Mouse (Mus musculus): ENCODE measurements at regions not wholly inside any gene's neighbourhood (a gene's known extent, or its start where the extent isn't known, plus 50 kb on each side); places are given as distances from the start of the nearest gene placed in this dataset.

DNA sequence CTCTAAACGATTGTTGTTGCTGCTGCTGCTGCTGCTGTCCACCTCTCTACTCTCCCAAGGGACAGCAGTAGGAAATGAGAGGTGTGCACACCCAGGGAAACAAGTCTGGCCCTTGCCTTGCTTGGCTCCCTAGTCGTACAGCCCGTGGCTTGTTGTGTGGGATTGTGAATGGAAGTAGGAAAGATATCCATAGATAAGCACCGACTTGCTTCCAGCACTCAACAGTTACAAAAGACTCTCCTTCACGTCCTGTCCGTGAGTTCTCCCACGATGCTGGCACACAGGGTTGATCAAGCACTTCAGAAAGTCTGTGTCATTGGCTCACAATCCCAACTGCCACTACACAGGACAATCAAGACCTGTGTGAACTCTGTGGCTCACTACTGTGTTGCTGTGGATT is 276.7 kb upstream of the Prox1 start:
- H3K9ac ChIP-seq = no peak overlapping the region
- H3K4me2 ChIP-seq (replicated peaks) = no peak overlapping the region
- no peak overlapping the region for H3K4me3 ChIP-seq
- no peaks in the 10 kb centered on the region for H3K36me3 ChIP-seq
- no peak overlapping the region for H3K27ac ChIP-seq
- no peaks in the 10 kb centered on the region for H3K4me1 ChIP-seq
- no peak for ATAC-seq (ENCODE audit: low FRiP score)
- 83% methylated on average over 7 of the region's 7 CpGs for WGBS
- H3K9me3 ChIP-seq (replicated peaks) = no peaks in the 10 kb centered on the region
- H3K27me3 ChIP-seq = peaks cover 17% of the 10 kb centered on the region

DNA sequence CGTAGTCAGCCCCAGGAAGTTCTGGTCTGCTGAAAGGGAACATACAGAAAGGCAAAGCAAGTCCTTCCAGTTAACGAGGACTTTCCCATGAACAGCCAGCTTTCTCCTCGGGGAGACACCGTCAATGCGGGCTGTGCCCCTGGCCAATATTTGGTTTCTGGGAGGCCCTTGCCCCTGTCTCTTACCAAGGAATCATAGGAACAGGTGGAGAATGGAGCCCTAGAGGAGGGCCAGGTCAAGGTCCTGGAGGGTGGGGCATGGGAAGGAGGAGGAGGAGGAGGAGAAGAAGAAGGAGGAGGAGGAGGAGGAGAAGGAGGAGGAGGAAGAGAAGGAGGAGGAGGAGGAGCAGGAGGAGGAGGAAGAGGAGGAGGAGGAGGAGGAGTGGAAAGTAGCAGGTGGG is 276.2 kb upstream of the Prox1 start:
- Histone ChIP-seq H3K36me3 (no peaks in the 10 kb centered on the region), H3K4me3 (no peak overlapping the region), H3K27ac (no peak overlapping the region), H3K9me3 (replicated peaks) (no peaks in the 10 kb centered on the region), H3K9ac (no peak overlapping the region), H3K27me3 (peaks cover 21% of the 10 kb centered on the region), H3K4me1 (no peaks in the 10 kb centered on the region), H3K4me2 (replicated peaks) (no peak overlapping the region)
- WGBS = 83% methylated on average over 5 of the region's 5 CpGs
- ATAC-seq (ENCODE audit: low FRiP score) = no peak

DNA sequence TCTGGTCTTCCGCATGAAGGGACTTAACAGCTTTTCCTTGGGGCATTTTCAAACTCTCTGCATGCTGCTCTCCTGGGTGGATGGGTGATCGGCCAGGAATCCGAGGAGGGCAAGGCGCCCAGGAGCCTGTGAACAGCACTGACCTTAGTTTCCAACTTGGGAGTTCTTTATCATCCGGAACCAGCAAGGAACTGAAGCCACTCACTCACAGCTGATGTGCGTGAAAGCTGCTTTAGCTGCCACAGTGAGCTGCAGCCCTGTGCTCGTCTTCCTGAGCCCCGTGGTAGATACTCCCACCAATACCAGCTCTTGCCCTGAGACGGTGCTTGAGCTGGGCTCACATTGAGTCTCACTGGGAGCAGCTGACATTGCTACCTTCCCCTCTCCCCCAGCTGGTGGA is 273.9 kb upstream of the Prox1 start:
- Histone ChIP-seq H3K27me3 (peaks cover 21% of the 10 kb centered on the region), H3K27ac (no peak overlapping the region), H3K36me3 (no peaks in the 10 kb centered on the region), H3K4me1 (no peaks in the 10 kb centered on the region), H3K4me3 (no peak overlapping the region), H3K9ac (no peak overlapping the region), H3K9me3 (replicated peaks) (no peaks in the 10 kb centered on the region), H3K4me2 (replicated peaks) (no peak overlapping the region)
- ATAC-seq (ENCODE audit: low FRiP score) = no peak
- WGBS = 67% methylated on average over 9 of the region's 9 CpGs

DNA sequence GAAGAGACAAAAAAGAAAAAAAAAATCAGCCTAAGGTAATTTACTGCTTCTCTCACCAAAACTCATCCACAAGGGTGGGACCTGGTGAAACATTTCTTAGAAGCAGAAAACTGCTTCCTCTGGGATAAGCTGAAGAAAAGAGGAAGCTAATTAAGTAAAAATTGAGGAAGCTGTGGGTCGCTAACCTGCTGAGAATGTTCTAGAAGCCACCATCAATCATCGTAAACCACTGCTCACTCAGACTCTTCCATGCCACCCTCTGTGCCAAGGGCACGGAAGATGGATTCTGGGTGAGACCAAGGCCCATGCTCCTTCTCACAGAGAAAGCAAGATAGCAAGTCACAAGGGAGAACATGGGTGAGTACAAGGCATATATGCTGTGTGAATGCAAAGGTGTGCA is 272.7 kb upstream of the Prox1 start:
- Histone ChIP-seq H3K27me3 (0 out of 2 replicates have a peak, but pooled peaks cover 11% of the 10 kb centered on the region), H3K4me1 (no peaks in the 10 kb centered on the region), H3K36me3 (no peaks in the 10 kb centered on the region), H3K27ac (no peak overlapping the region), H3K9ac (no peak overlapping the region), H3K4me3 (no peak overlapping the region), H3K9me3 (replicated peaks) (no peaks in the 10 kb centered on the region), H3K4me2 (replicated peaks) (no peak overlapping the region)
- 89% methylated on average over 3 of the region's 3 CpGs for WGBS
- ATAC-seq (ENCODE audit: low FRiP score) = no peak

DNA sequence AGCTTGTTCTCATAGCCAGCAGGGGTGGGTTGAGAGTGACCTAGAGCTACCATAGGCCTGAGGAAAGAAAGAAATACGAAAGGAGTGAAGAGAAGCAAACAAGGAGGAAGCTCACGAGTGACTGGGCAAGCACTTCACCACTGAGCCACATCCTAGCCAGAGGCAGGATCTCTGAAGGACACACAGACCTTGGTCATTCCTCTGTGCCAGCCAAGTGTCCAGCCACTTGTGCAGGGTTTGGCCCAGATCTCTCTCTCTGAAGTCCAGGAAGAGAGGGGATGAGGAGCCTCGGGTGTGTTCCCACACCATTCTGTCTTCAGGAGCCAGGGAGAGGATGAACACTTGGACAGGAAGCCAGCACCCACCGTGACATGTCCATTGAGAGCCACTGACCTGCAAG is 271.7 kb upstream of the Prox1 start:
- Histone ChIP-seq H3K4me3 (no peak overlapping the region), H3K9ac (no peak overlapping the region), H3K27me3 (0 out of 2 replicates have a peak, but pooled peaks cover 4% of the 10 kb centered on the region), H3K36me3 (no peaks in the 10 kb centered on the region), H3K4me1 (no peaks in the 10 kb centered on the region), H3K9me3 (replicated peaks) (no peaks in the 10 kb centered on the region), H3K4me2 (replicated peaks) (no peak overlapping the region), H3K27ac (no peak overlapping the region)
- ATAC-seq (ENCODE audit: low FRiP score) = no peak
- 79% methylated on average over 4 of the region's 4 CpGs for WGBS

DNA sequence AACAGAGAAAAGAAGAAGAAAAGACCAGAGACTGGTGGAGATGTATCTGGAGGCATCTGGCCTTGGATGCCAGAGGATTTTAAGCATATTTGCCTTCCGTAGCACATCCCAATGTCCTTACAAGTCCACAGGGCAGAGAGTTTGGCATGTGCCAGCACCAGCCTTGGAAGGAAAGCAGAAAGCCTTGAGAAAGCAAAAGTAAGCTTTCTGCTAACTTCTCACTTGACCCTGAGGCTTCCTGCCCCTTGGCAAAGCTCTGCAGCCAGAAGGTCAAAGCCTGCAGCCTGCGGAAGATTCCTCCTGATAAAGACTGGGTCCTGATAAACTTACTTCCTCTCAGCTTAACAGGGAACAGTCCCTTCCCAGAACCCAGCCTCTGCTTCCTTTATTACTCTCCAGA is 268.3 kb upstream of the Prox1 start:
- H3K36me3 ChIP-seq = no peaks in the 10 kb centered on the region
- H3K4me3 ChIP-seq = no peak overlapping the region
- 97% methylated on average over 2 of the region's 2 CpGs for WGBS
- 0 out of 2 replicates have a peak, but pooled peaks cover 4% of the 10 kb centered on the region for H3K27me3 ChIP-seq
- H3K4me2 ChIP-seq (replicated peaks) = no peak overlapping the region
- H3K27ac ChIP-seq = no peak overlapping the region
- no peaks in the 10 kb centered on the region for H3K9me3 ChIP-seq (replicated peaks)
- ATAC-seq (ENCODE audit: low FRiP score) = no peak
- no peaks in the 10 kb centered on the region for H3K4me1 ChIP-seq
- no peak overlapping the region for H3K9ac ChIP-seq

DNA sequence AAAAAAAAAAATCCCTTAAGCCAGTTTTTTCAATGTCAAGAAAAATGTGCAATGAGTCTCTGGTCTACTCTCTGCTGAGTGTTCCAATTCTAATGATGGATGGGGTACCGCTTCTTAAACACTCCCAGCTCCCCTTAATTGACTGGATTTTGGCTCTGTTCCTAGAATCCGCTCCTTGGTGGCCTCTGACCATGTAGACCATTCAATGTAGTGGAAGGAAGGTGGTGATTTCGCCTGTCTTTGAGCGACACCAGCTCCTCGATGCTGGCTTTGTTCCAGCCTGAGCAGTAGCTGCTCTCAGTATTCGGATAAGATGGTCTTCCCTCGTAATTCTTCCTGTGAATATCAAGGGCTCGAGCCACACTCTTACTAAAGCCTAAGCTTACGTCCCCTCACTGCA is 252.4 kb upstream of the Prox1 start:
- no peak for ATAC-seq (ENCODE audit: low FRiP score)
- WGBS = 68% methylated on average over 9 of the region's 9 CpGs
- Histone ChIP-seq H3K4me3 (no peak overlapping the region), H3K27ac (no peak overlapping the region), H3K4me1 (peaks cover 3% of the 10 kb centered on the region; the same call in 1 of the 2 replicates), H3K9me3 (replicated peaks) (no peaks in the 10 kb centered on the region), H3K36me3 (no peaks in the 10 kb centered on the region), H3K9ac (no peak overlapping the region), H3K4me2 (replicated peaks) (no peak overlapping the region), H3K27me3 (peaks cover 5% of the 10 kb centered on the region; the same call in 1 of the 2 replicates)

DNA sequence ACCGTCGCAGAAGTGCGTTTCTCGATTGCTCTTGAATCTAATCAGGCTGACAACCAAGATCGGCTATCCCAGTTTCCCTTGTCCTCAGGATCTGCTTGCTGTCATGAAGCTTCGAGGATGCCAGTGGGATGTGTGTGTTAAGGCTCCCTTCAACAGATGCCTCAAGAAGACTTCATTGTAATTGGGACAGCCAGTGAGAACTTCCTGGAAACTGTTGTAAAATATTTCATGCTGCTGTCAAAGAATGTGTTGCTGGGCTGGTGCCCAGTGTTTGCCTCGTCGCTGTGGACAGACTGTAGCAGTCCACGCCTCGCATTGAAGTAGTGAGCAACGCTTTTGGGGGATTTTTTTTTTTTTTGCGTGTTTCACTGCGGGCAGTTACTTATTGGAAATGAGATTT is 249.2 kb upstream of the Prox1 start:
- no peak for ATAC-seq (ENCODE audit: low FRiP score)
- Histone ChIP-seq H3K27me3 (peaks cover 5% of the 10 kb centered on the region; the same call in 1 of the 2 replicates), H3K9me3 (replicated peaks) (no peaks in the 10 kb centered on the region), H3K27ac (no peak overlapping the region), H3K4me1 (peaks cover 7% of the 10 kb centered on the region; the same call in 1 of the 2 replicates), H3K4me2 (replicated peaks) (no peak overlapping the region), H3K9ac (no peak overlapping the region), H3K4me3 (no peak overlapping the region), H3K36me3 (no peaks in the 10 kb centered on the region)
- WGBS = 85% methylated on average over 13 of the region's 13 CpGs

DNA sequence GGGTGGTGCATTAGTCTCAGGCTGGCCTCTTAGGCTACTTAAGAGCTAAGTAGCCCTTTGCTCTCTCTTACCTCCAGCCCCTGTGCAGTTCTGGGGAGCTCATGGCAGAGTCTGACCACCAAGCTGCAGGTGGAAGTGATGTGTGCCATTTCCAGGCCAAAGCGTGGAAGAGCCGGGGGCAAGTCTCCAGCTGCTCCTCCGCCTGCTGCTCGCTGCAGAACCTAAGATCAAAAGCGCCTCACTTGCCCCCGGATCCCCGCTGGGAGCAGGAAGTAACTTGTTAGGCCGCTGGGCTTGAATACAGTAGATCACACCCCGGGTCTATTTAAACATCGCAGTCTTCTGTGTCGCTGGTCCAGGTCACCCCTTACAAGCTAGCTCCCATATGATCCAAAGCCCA is 246.8 kb upstream of the Prox1 start:
- Histone ChIP-seq H3K27ac (no peak overlapping the region), H3K9ac (no peak overlapping the region), H3K4me3 (no peak overlapping the region), H3K27me3 (peaks cover 5% of the 10 kb centered on the region; the same call in 1 of the 2 replicates), H3K4me1 (peaks cover 4% of the 10 kb centered on the region; the same call in 1 of the 2 replicates), H3K9me3 (replicated peaks) (no peaks in the 10 kb centered on the region), H3K4me2 (replicated peaks) (no peak overlapping the region), H3K36me3 (no peaks in the 10 kb centered on the region)
- 25% methylated on average over 11 of the region's 11 CpGs for WGBS
- no peak for ATAC-seq (ENCODE audit: low FRiP score)

DNA sequence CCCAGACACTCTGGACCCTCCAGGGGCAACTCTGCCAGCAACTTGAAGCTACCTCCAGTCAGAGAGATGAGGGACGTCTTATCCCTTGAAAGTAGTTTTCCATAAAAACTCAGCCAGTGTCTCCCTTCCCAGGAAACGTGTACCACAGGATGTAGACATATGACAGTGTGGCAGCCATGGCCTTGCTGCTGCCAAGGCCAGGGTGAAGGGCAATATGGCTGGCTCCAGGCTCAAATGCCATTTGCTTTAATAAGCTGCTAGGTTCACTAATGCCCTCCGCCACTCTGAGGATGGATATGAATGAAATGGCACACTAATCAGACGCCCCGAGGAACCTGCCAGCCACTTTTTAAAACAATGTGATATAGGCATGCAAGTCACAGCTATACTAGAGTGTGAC is 241.2 kb upstream of the Prox1 start:
- Histone ChIP-seq H3K27ac (no peak overlapping the region), H3K27me3 (no peaks in the 10 kb centered on the region), H3K4me2 (replicated peaks) (no peak overlapping the region), H3K4me1 (no peaks in the 10 kb centered on the region), H3K4me3 (no peak overlapping the region), H3K9ac (no peak overlapping the region), H3K9me3 (replicated peaks) (no peaks in the 10 kb centered on the region), H3K36me3 (no peaks in the 10 kb centered on the region)
- WGBS = 92% methylated on average over 5 of the region's 5 CpGs
- no peak for ATAC-seq (ENCODE audit: low FRiP score)

DNA sequence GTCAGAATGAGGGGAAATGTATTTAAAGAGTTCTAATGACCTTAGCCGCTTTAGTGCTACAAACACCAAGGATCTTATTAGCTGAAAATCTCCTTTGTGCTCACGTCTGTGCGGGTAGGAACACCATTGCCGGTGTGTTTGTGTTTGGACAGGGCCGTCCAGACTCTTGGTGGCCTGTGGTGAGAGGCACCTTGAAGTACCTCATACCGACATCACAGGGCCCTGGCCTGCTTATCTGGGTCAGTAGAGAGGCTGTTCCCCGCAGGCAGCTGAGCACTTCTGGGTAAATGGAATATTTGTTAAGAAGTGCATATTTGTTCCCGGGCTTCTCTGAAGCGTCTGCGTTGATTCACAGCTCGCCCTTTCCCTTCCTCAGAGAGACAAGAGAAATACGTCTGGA is 232.8 kb upstream of the Prox1 start:
- Histone ChIP-seq H3K4me1 (no peaks in the 10 kb centered on the region), H3K9me3 (replicated peaks) (no peaks in the 10 kb centered on the region), H3K4me3 (no peak overlapping the region), H3K9ac (no peak overlapping the region), H3K27me3 (no peaks in the 10 kb centered on the region; the same call in 1 of the 2 replicates), H3K27ac (no peak overlapping the region), H3K4me2 (replicated peaks) (no peak overlapping the region), H3K36me3 (no peaks in the 10 kb centered on the region)
- no peak for ATAC-seq (ENCODE audit: low FRiP score)
- 68% methylated on average over 12 of the region's 12 CpGs for WGBS

DNA sequence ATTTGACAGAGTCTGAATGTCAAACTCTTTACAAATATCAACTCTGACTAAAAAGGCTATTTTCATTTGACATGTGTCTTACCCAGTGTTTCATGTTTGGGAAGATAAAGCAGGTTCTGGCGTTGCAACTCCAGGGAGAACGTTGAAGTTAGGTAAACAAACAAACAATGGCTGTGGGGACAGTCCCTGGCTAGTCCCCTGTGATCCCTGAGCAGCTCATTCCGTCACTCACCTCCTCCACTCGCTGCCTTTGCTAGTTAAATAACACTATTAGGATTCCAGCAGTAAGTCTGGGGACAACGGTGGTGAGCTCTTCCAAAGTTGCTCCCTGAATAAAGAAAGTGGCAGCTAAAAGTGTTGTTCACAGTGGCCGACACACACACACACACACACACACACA is 227.8 kb upstream of the Prox1 start:
- no peak overlapping the region for H3K9ac ChIP-seq

DNA sequence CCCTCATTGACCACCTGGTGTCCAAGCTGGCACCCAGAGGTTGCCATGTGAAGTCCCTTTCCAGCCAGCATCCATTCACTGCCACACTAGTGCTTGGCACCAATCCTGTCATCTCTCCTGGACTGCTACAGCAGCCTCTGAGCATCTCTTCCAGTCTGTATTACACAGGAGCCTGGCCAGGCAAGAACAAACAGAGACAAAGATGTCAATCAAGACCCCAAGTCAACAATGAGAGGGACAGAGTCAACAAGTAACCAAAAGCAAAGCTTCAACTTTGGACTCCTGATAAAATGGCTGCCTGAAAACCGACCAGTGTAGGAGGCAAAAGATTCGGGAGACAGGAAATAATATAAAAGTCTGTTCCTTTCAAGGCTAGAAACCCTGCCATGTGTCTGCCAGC is 227.3 kb upstream of the Prox1 start:
- no peaks in the 10 kb centered on the region for H3K4me1 ChIP-seq
- no peak for ATAC-seq (ENCODE audit: low FRiP score)
- H3K36me3 ChIP-seq = no peaks in the 10 kb centered on the region
- no peak overlapping the region for H3K27ac ChIP-seq
- no peak overlapping the region for H3K9ac ChIP-seq
- 57% methylated on average over 2 of the region's 2 CpGs for WGBS
- H3K27me3 ChIP-seq = no peaks in the 10 kb centered on the region; the same call in 1 of the 2 replicates
- H3K9me3 ChIP-seq (replicated peaks) = no peaks in the 10 kb centered on the region
- no peak overlapping the region for H3K4me2 ChIP-seq (replicated peaks)
- H3K4me3 ChIP-seq = no peak overlapping the region

More for the DNA sequence above, 227.8 kb upstream of the Prox1 start:
- no peaks in the 10 kb centered on the region for H3K9me3 ChIP-seq (replicated peaks)
- no peaks in the 10 kb centered on the region for H3K36me3 ChIP-seq
- 63% methylated on average over 6 of the region's 6 CpGs for WGBS
- H3K27me3 ChIP-seq = no peaks in the 10 kb centered on the region; the same call in 1 of the 2 replicates
- no peak overlapping the region for H3K4me2 ChIP-seq (replicated peaks)
- no peak overlapping the region for H3K4me3 ChIP-seq
- no peak overlapping the region for H3K27ac ChIP-seq
- ATAC-seq (ENCODE audit: low FRiP score) = no peak
- H3K4me1 ChIP-seq = no peaks in the 10 kb centered on the region

Data from hindbrain, embryonic 12.5 days (tissue).